Mouse (Mus musculus): ENCODE results near the gene Cenpn. TPM values are rescaled to one million over a fixed set of nuclear protein-coding genes. Genes with fewer than 3 reads are reported as not detected.

Gene Cenpn
- total and polyA plus RNA-seq, 3 experiments = 0.37 to 0.89 (median 0.74) TPM

- TF ChIP-seq EP300 (IDR thresholded peaks at IDR 0.05; ENCODE audit: insufficient read depth, low read depth, low read length) (no peak), POLR2A (IDR thresholded peaks at IDR 0.05; ENCODE audit: insufficient read depth, low read depth, low read length) (no peak), CTCF (IDR thresholded peaks at IDR 0.05) (no peak)
- 83% methylated on average over 8 of the region's 8 CpGs for WGBS
- Histone ChIP-seq H3K79me2 (replicated peaks; ENCODE audit: control insufficient read depth, insufficient read depth, low read length) (no peaks in the 10 kb centered on the region), H3K27ac (no peak overlapping the region), H3K9ac (ENCODE audit: low read depth, low read length) (no peak overlapping the region), H3K4me1 (ENCODE audit: control insufficient read depth, insufficient read depth, low read length) (no peaks in the 10 kb centered on the region), H3K4me3 (no peak overlapping the region), H3K36me3 (ENCODE audit: control insufficient read depth, insufficient read depth, low read length) (no peaks in the 10 kb centered on the region), H3K27me3 (ENCODE audit: control insufficient read depth, insufficient read depth, low read length) (no peaks in the 10 kb centered on the region)
- no peak for DNase-seq
- intact Hi-C loops (cut with DNase I) = no loop called here
Measured at GRCm38 (mm10) chr8:116881396-116881795, 40.1 kb upstream of the Cenpn start.

- 35% methylated on average over 4 of the region's 4 CpGs for WGBS
Measured at GRCm38 (mm10) chr8:116887813-116888212, 33.7 kb upstream of the Cenpn start.

DNA sequence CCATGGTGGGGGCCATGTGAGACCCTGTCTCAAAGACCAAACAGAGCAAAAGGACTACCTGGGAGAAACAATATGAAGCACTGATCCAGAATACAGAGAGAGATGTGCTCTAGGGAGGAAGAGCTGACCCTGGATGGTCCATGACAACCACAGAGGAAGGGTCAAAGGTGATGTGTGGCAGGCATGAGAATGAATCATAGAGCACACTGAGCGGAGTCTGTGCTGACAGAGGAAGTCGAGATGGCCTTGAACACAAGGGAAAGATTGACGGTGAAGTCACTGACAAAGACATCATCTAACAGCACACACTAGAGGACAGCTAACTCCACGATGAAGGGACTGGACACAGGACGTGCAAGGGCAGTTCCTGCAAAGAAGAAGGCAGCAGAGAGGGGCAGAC lies 30.1 kb upstream of the Cenpn start:
- TF ChIP-seq POLR2A (IDR thresholded peaks at IDR 0.05; ENCODE audit: insufficient read depth, low read depth, low read length) (no peak), CTCF (IDR thresholded peaks at IDR 0.05) (no peak), EP300 (IDR thresholded peaks at IDR 0.05; ENCODE audit: insufficient read depth, low read depth, low read length) (no peak)
- H3K27ac ChIP-seq = no peak overlapping the region
- WGBS = 76% methylated on average over 5 of the region's 5 CpGs
- 0 out of 2 replicates have a peak, but pooled peaks cover 2% of the 10 kb centered on the region for H3K4me1 ChIP-seq (ENCODE audit: control insufficient read depth, insufficient read depth, low read length)
- no peaks in the 10 kb centered on the region for H3K36me3 ChIP-seq (ENCODE audit: control insufficient read depth, insufficient read depth, low read length)
- H3K4me3 ChIP-seq = no peak overlapping the region
- H3K79me2 ChIP-seq (replicated peaks; ENCODE audit: control insufficient read depth, insufficient read depth, low read length) = no peaks in the 10 kb centered on the region
- H3K9ac ChIP-seq (ENCODE audit: low read depth, low read length) = no peak overlapping the region
- H3K27me3 ChIP-seq (ENCODE audit: control insufficient read depth, insufficient read depth, low read length) = no peaks in the 10 kb centered on the region
- no peak for DNase-seq
- intact Hi-C loops (cut with DNase I) = no loop called here

More at GRCm38 (mm10) chr8:116887813-116888212, 33.7 kb upstream of the Cenpn start:
- TF ChIP-seq POLR2A (IDR thresholded peaks at IDR 0.05; ENCODE audit: insufficient read depth, low read depth, low read length) (no peak), EP300 (IDR thresholded peaks at IDR 0.05; ENCODE audit: insufficient read depth, low read depth, low read length) (no peak)
- H3K27ac ChIP-seq = no peak overlapping the region
- intact Hi-C loops (cut with DNase I) = no loop called here
- H3K4me3 ChIP-seq = no peak overlapping the region
- no peak for DNase-seq
- no peaks in the 10 kb centered on the region for H3K79me2 ChIP-seq (replicated peaks; ENCODE audit: control insufficient read depth, insufficient read depth, low read length)
- H3K27me3 ChIP-seq (ENCODE audit: control insufficient read depth, insufficient read depth, low read length) = no peaks in the 10 kb centered on the region
- H3K4me1 ChIP-seq (ENCODE audit: control insufficient read depth, insufficient read depth, low read length) = 0 out of 2 replicates have a peak, but pooled peaks cover 2% of the 10 kb centered on the region
- no peak overlapping the region for H3K9ac ChIP-seq (ENCODE audit: low read depth, low read length)
- no peaks in the 10 kb centered on the region for H3K36me3 ChIP-seq (ENCODE audit: control insufficient read depth, insufficient read depth, low read length)

DNA sequence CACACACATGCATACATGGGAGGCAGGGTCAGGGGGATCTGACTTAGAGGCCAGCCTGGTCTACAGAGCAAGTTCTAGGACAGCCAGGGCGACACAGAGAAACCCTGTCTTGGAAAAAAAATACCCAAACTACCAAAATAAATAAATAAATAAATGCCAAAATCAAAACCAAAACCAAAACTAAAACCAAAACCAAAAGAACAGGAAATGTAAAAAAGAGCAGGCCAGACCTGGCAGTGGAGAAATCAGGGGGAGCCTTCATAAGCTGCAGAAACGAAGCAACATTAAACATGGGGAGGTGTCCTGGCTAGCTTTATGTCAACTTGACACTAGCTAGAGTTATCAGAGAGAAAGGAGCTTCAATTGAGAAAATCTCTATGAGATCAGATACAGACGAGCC lies 29.4 kb upstream of the Cenpn start:
- DNase-seq = no peak
- Histone ChIP-seq H3K36me3 (ENCODE audit: control insufficient read depth, insufficient read depth, low read length) (no peaks in the 10 kb centered on the region), H3K9ac (ENCODE audit: low read depth, low read length) (no peak overlapping the region), H3K4me1 (ENCODE audit: control insufficient read depth, insufficient read depth, low read length) (0 out of 2 replicates have a peak, but pooled peaks cover 2% of the 10 kb centered on the region), H3K4me3 (no peak overlapping the region), H3K27ac (no peak overlapping the region), H3K27me3 (ENCODE audit: control insufficient read depth, insufficient read depth, low read length) (no peaks in the 10 kb centered on the region), H3K79me2 (replicated peaks; ENCODE audit: control insufficient read depth, insufficient read depth, low read length) (no peaks in the 10 kb centered on the region)
- WGBS = 76% methylated on average over 3 of the region's 3 CpGs
- intact Hi-C loops (cut with DNase I) = no loop called here
- TF ChIP-seq CTCF (IDR thresholded peaks at IDR 0.05) = no peak

- no peak overlapping the region for H3K4me3 ChIP-seq
- H3K27ac ChIP-seq = no peak overlapping the region
- intact Hi-C loops (cut with DNase I) = no loop called here
- H3K79me2 ChIP-seq (replicated peaks; ENCODE audit: control insufficient read depth, insufficient read depth, low read length) = no peaks in the 10 kb centered on the region
- H3K27me3 ChIP-seq (ENCODE audit: control insufficient read depth, insufficient read depth, low read length) = no peaks in the 10 kb centered on the region
- 0 out of 2 replicates have a peak, but pooled peaks cover 2% of the 10 kb centered on the region for H3K4me1 ChIP-seq (ENCODE audit: control insufficient read depth, insufficient read depth, low read length)
- TF ChIP-seq CTCF (IDR thresholded peaks at IDR 0.05) (no peak), POLR2A (IDR thresholded peaks at IDR 0.05; ENCODE audit: insufficient read depth, low read depth, low read length) (no peak), EP300 (IDR thresholded peaks at IDR 0.05; ENCODE audit: insufficient read depth, low read depth, low read length) (no peak)
- H3K36me3 ChIP-seq (ENCODE audit: control insufficient read depth, insufficient read depth, low read length) = no peaks in the 10 kb centered on the region
- DNase-seq = no peak
- 46% methylated on average over 9 of the region's 9 CpGs for WGBS
- no peak overlapping the region for H3K9ac ChIP-seq (ENCODE audit: low read depth, low read length)
Measured at GRCm38 (mm10) chr8:116892636-116893035, 28.9 kb upstream of the Cenpn start.

GRCm38 (mm10) chr8:116893938-116894337 lies 27.6 kb upstream of the Cenpn start:
- TF ChIP-seq CTCF (IDR thresholded peaks at IDR 0.05) (no peak), EP300 (IDR thresholded peaks at IDR 0.05; ENCODE audit: insufficient read depth, low read depth, low read length) (no peak), POLR2A (IDR thresholded peaks at IDR 0.05; ENCODE audit: insufficient read depth, low read depth, low read length) (no peak)
- no peak for DNase-seq
- WGBS = 83% methylated on average over 11 of the region's 11 CpGs
- intact Hi-C loops (cut with DNase I) = no loop called here
- Histone ChIP-seq H3K4me1 (ENCODE audit: control insufficient read depth, insufficient read depth, low read length) (0 out of 2 replicates have a peak, but pooled peaks cover 2% of the 10 kb centered on the region), H3K4me3 (no peak overlapping the region), H3K36me3 (ENCODE audit: control insufficient read depth, insufficient read depth, low read length) (no peaks in the 10 kb centered on the region), H3K27me3 (ENCODE audit: control insufficient read depth, insufficient read depth, low read length) (no peaks in the 10 kb centered on the region), H3K27ac (no peak overlapping the region), H3K9ac (ENCODE audit: low read depth, low read length) (no peak overlapping the region), H3K79me2 (replicated peaks; ENCODE audit: control insufficient read depth, insufficient read depth, low read length) (no peaks in the 10 kb centered on the region)

Data from heart, adult 2 months (tissue).